Comparison of ENCODE assay signal across 13 mouse cellular contexts in the genomic region with DNA sequence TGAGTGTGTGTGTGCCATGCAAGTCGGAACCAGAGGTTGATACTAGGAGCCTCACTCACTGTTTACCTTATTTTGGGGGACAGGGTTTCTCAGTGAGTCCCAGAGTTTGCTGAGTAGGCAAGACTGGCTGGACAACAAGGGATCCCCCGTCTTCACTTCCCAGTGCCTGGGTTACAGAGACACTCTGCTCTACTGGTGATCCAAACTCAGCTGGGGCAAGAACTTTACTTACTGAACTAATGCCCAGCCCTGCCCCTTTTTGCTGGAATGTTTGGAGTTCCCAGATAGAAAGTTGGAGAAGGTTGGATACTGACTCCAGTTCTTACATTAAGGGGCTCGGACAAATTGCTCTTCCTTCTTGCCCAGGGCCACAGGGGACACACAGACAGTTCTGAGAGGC.
"Had no signal": no experiment of that assay in that cellular context is flagged by ENCODE, and none has a peak within 500 bp of the region (broad histone marks: within the 10 kb centered on the region; RNA-seq: fewer than 3 reads in every experiment).

No protein-coding gene starts in this region.

- H3K4me2 ChIP-seq: lung, embryonic 14.5 days; midbrain, embryonic 12.5 days; neural tube, embryonic 13.5 days; neural tube, embryonic 15.5 days had no signal

- H3K36me3 ChIP-seq: midbrain, embryonic 10.5 days; midbrain, embryonic 12.5 days; neural tube, embryonic 13.5 days; neural tube, embryonic 15.5 days had no signal

- H3K4me3 ChIP-seq: midbrain, embryonic 10.5 days; midbrain, embryonic 12.5 days; myocyte; neural tube, embryonic 13.5 days; neural tube, embryonic 15.5 days had no signal

- H3K9ac ChIP-seq: lung, embryonic 14.5 days; midbrain, embryonic 12.5 days; neural tube, embryonic 13.5 days; neural tube, embryonic 15.5 days had no signal

- H3K27me3 ChIP-seq: midbrain, embryonic 12.5 days; neural tube, embryonic 13.5 days; neural tube, embryonic 15.5 days had no signal

- H3K9me3 ChIP-seq: midbrain, embryonic 10.5 days; midbrain, embryonic 12.5 days; neural tube, embryonic 13.5 days; neural tube, embryonic 15.5 days had no signal

- ATAC-seq: midbrain, embryonic 16.5 days had no signal

- DNase-seq: lung, embryonic 14.5 days; lung, postnatal 4 days; right cerebral cortex, postnatal 4 days; spleen, adult 18-20 months; thymus, adult 18-20 months; thymus, postnatal 14 days; thymus, postnatal 36 days had no signal

- H3K27ac ChIP-seq: midbrain, embryonic 12.5 days; neural tube, embryonic 13.5 days; neural tube, embryonic 15.5 days had no signal
